Mouse (Mus musculus) adrenal gland, adult (tissue): Measurements from ENCODE around the gene Foxd1.

Experiments
- DNase-seq, 2 experiments: peaks; one replicate each; pipeline ENCODE4 v3.0.0; 2022 to 2023; ENCODE audit warnings: low spot score in 1 of 2; ENCODE audit not compliant: inconsistent age in 2 of 2

Foxd1 gene

DNA sequence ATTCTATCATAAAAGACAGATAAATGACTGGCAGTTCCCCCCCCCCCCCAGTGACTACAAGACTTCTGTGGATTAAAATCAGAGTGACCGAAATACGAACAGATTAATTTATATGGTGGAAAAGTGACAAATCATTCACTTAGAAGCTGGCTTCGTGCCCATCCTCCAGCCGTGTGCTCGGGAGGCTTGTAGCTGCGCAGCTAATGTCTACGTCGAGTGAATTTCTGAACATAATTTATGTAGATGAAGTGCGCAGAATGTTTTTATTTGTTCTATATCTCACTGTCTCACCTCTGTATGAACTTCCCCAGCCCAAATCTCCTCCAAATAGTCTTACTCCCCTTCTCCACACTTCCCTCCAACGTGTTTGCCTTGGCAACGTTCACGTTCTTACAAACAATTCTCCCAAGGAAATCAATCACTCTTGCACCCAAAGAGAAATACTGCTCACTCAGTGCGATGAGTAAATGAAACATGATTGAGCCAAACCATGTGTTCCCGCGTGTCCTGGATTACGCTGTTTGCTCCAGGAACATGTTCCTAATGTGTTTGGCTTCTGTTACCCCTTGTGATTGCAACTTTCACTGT is 30.0 kb downstream of the Foxd1 start:
- DNase-seq, result no peak

DNA sequence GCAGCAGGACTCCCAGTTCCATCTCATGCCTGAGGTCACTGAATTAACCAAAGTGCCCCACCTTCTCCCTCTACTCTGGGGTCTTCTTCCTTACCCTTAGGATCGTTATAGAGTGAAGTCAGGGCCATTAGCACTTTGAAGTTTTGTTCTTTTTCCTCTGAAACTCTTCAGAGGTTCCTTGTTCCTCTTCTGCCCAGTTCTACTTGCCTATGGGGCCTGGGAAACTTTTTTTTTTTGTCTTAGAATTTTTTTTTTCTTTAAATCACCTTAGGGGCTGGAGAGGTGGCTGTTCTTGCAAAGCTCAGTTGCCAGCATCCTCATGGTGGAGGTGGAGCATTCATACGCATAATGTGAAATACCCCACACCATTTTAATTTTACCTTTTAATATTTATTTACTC is 31.8 kb downstream of the Foxd1 start:
- no peak for DNase-seq

DNA sequence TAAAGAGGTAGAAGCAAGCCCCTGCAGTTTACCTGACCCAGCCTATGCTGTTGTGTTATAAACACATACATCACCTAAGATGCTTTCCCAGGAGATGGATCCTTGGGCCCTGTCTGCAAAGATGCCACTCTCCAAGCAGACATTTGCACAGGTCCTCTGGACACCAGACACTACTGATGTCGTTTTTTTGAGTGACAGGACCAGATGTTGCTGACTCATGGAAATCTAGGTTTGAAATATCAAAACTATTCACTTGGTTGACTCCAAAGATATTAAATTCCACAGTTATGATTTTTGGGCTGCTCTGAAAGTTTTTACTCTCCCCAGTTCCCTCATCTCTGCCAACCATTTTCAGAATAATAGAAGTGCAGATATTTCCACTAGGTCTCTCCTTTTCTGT is 35.0 kb downstream of the Foxd1 start:
- no peak for DNase-seq

DNA sequence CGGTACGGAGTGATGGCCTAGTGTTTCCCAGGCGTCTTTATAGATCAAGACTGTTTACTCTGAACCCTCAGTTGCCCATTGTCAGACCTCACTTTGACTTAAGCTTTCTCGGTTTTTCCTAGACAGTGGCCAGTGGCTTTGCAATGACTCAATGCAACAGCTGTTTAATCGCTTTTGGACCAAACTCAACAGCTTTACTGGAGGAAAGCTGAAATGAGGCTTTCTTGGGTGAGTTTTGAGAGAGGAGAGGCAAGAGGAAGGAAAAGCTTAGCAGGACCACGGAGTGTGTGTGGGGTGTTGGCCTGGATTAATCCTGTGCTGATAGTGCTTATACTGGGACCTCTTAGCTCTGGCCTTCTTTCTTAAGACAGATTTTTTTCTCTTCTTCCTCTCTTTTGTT is 36.3 kb downstream of the Foxd1 start:
- DNase-seq, result no peak

DNA sequence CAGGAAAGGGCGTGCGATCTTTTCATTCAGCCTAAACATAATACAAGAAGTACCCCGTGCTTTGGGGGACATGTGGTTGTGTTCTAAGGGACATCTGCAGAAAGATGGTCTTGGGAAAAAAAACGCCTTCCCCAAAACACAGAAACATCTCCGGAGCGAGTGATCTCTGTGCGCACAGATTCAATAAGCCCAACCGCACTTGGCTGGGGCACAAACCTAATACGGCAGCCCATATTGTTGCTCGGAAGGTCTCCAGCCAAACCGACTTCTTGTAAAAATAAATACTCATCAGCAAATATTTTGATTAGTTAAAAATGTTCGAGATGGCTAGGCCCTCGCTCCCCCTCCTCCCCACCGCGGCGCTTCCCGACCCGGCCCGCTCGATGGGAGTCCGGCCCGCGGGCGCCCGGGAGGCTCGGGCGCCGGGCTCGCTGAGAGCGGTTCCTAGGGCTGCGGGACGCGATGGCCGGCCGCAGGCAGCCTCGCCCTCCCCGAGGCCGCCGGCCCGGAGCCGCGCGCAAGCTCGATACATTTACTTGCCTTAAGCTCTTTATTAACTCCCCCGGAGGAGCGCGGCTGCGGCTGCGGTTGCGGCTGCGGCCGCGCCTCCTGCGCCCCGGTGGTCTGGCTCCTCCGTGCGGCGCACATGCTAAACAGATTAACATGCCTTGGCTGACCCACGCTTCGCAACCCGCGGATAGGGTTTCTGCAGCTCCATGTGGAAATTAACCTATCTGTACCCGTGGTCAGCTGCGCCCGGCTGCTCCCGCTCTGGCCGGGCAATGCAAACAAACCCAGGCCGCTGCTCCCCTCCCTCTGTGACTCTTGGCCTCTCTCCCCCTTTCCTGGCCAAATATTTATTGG is 37.0 kb downstream of the Foxd1 start:
- DNase-seq, result peak in 1 of 2 experiments; percentile 24

DNA sequence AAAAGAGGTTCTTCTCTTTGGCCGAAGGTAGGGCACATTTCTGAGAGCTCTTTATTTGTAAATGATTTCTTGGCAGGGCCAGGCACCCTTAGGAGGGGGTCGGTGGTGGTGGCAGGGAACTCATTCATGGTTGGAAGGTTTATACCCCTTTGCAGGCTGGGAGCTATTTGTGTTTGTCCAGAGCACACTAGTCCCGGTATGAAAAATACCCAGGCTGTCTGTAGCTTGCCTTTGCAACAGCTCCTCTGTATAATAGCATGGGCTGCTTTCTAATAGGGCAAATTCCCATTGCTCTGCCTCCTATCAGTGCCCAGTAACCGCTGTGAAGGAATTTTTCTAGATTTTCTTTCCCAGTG is 37.6 kb downstream of the Foxd1 start:
- DNase-seq, result no peak

DNA sequence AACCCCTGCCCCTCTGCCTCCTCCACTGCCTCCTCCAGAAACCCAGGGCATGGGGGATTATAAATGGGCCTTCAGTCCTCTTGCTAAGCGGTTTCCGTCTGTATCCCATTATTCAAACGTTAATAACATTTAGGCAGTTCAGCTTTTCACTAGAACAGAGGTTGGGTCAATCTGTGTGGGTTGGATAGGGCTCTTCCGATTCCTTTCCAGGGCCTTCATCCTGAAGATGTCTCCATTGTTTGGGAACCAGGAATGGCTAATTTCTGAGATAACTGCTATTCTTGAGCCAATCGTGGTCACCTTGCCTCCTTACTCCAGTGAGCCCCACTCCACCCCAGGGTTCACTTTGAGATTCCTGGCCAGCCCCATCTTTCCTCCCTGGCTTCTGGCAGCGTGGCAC is 38.0 kb downstream of the Foxd1 start:
- DNase-seq, result no peak

DNA sequence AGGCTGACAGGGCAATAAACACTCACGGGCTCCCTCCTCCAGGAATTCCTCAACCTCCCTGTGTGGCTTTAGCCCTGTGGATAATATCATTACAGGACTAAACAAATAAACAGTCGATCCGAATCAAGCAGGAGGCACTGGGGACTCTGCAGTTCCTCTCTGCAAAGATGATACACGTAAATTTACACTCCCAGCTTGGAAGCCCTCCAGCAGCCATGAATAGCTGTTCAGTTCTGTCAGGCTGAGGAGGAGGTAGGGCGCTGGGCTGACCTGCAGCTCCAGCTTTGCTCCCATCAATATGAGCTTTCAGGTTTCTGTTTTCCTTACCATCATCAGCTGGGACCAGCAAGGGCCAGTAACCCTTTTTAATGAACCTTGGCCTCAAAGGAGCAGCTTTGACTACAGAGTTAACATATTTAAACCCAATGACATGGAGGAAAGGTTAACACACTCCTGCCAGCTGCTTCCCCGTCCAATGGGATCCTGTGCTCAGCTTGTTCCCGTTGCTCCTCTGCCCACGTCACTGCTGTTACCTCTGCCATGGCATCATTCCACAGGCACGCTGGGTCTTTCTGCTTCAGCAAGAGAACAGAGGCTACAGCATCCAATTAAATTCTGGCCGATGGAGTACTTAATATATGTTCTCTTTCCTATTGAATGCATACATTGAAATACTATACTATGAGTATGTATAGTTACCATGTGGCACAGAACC is 39.5 kb downstream of the Foxd1 start:
- peak in 1 of 2 experiments; percentile 22 for DNase-seq
